Mouse (Mus musculus): Measurements from ENCODE around the gene Rbm20.

- TF ChIP-seq CTCF (IDR thresholded peaks at IDR 0.05; ENCODE audit: low read depth, low read length) (no peak), GATA1 (IDR thresholded peaks at IDR 0.05; ENCODE audit: borderline replicate concordance, low read length) (no peak), GATA2 (IDR thresholded peaks at IDR 0.05; ENCODE audit: borderline replicate concordance, low read depth, low read length) (no peak), POLR2AphosphoS5 (IDR thresholded peaks at IDR 0.05; ENCODE audit: insufficient replicate concordance, low read depth, low read length) (no peak)
Measured at GRCm38 (mm10) chr19:53670625-53671141, 6.4 kb upstream of the Rbm20 start.

Data from G1E (cell line).